Mouse (Mus musculus) MEL (cell line): ENCODE data around the gene Tmem145.

Experiments
- CHD2 ChIP-seq: IDR thresholded peaks from 2 replicates; pipeline ENCODE4 v1.6.1; 2011; ENCODE audit warnings: low read length, improper control_type of control experiment
- CTCF ChIP-seq, 3 experiments: IDR thresholded peaks in 2 of 3; conservative IDR thresholded peaks in 1 of 3; 2 replicates each; pipeline ENCODE4 v1.5.1; 2011 to 2012; ENCODE audit warnings: low read length in 3 of 3, low read depth in 2 of 3, mild to moderate bottlenecking in 2 of 3, improper control_type of control experiment in 1 of 3, inconsistent platforms in 1 of 3, mixed read lengths in 1 of 3, moderate library complexity in 1 of 3; ENCODE audit not compliant: control insufficient read depth in 1 of 3, insufficient read depth in 1 of 3, poor library complexity in 1 of 3, severe bottlenecking in 1 of 3
- ELF1 ChIP-seq: IDR thresholded peaks from 2 replicates; pipeline ENCODE4 v1.6.1; 2014; ENCODE audit warnings: low read depth, mild to moderate bottlenecking, inconsistent platforms, low read length, improper control_type of control experiment, moderate library complexity
- GABPA ChIP-seq: IDR thresholded peaks from 2 replicates; pipeline ENCODE4 v1.6.1; 2012; ENCODE audit warnings: low read depth, mild to moderate bottlenecking, inconsistent platforms, low read length, improper control_type of control experiment, moderate library complexity
- HCFC1 ChIP-seq: IDR thresholded peaks from 2 replicates; pipeline ENCODE4 v1.6.1; 2012; ENCODE audit warnings: low read depth, mild to moderate bottlenecking, inconsistent platforms, low read length, improper control_type of control experiment, moderate library complexity
- KAT2A ChIP-seq: conservative IDR thresholded peaks from 2 replicates; pipeline ENCODE4 v1.6.1; 2012; ENCODE audit warnings: low read depth, low read length, improper control_type of control experiment, inconsistent platforms
- MAFK ChIP-seq: IDR thresholded peaks from 2 replicates; pipeline ENCODE4 v1.6.1; 2011; ENCODE audit warnings: low read depth, mild to moderate bottlenecking, low read length, improper control_type of control experiment, borderline replicate concordance
- MEF2A ChIP-seq: IDR thresholded peaks from 2 replicates; pipeline ENCODE4 v1.6.1; 2014; ENCODE audit warnings: low read depth, mild to moderate bottlenecking, inconsistent platforms, low read length, improper control_type of control experiment; ENCODE audit not compliant: poor library complexity, insufficient replicate concordance, severe bottlenecking; ENCODE audit errors: extremely low read depth
- MXI1 ChIP-seq: IDR thresholded peaks from 2 replicates; pipeline ENCODE4 v1.6.1; 2011; ENCODE audit warnings: mild to moderate bottlenecking, low read depth, low read length, improper control_type of control experiment
- POLR2A ChIP-seq, 2 experiments: IDR thresholded peaks; 2 replicates each; pipeline ENCODE4 v1.6.1; 2011 to 2012; ENCODE audit warnings: low read length in 2 of 2, mild to moderate bottlenecking in 2 of 2, control low read depth in 1 of 2, improper control_type of control experiment in 1 of 2, low read depth in 1 of 2, moderate library complexity in 1 of 2; ENCODE audit not compliant: control insufficient read depth in 1 of 2, insufficient read depth in 1 of 2, poor library complexity in 1 of 2
- TBP ChIP-seq: IDR thresholded peaks from 2 replicates; pipeline ENCODE4 v1.8.0; 2011; ENCODE audit warnings: low read depth, low read length, improper control_type of control experiment
- UBTF ChIP-seq: IDR thresholded peaks from 2 replicates; pipeline ENCODE4 v1.6.1; 2012; ENCODE audit warnings: low read depth, mild to moderate bottlenecking, inconsistent platforms, low read length, improper control_type of control experiment, moderate library complexity, borderline replicate concordance; ENCODE audit not compliant: insufficient read depth
- USF1 ChIP-seq: IDR thresholded peaks from 2 replicates; pipeline ENCODE4 v1.6.1; 2014; ENCODE audit warnings: low read depth, mild to moderate bottlenecking, inconsistent platforms, low read length, improper control_type of control experiment, moderate library complexity
- ZC3H11A ChIP-seq: IDR thresholded peaks from 2 replicates; pipeline ENCODE4 v1.6.1; 2012; ENCODE audit warnings: low read depth, mild to moderate bottlenecking, inconsistent platforms, low read length, improper control_type of control experiment

DNA sequence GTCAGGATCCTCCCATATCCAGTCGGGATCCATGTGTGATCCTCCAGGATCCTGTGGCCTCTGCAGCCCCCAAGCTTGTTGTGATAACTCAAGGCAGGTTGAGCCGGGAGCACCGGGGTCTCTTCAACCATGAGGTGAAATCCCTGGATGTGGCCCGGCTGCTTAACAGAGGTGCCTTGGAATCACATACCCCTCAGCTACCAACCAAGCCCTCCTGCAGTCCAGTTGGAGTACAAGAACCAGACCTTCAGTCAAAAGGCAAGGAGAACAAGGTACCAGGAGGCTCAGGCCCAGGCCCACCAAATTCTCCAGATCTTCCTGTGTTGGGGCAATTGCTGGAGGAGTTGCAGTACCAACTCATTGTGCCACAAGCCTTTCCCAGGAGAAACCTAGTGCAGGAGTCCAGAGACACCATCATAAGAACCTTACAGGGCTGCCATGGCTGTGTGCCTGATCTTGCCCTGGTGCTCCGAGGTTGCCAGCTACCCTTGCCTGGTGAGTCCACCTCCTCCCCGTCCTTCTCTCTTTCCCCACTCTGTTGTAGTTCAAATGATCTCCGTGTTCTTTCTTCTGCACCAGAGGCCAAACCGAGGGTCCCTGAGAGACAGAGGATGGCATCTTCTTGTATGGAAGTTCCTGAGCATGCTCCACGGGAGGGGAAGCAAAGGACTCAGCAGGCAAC, 2.8 kb upstream of the Tmem145 start:
- TF ChIP-seq TBP (no peak), CTCF (IDR thresholded peaks at IDR 0.05 in 2 of 3, conservative IDR thresholded peaks at IDR 0.05 in 1 of 3; ENCODE audit: control insufficient read depth in 1 of 3, insufficient read depth in 1 of 3, low read depth in 2 of 3, low read length in 3 of 3, poor library complexity in 1 of 3, severe bottlenecking in 1 of 3) (no peak), UBTF (no peak), KAT2A (no peak), GABPA (no peak), MXI1 (no peak), MAFK (no peak), ELF1 (no peak), ZC3H11A (no peak), USF1 (no peak), HCFC1 (no peak), CHD2 (no peak), POLR2A (IDR thresholded peaks at IDR 0.05; ENCODE audit: control insufficient read depth in 1 of 2, insufficient read depth in 1 of 2, low read depth in 1 of 2, low read length in 2 of 2, poor library complexity in 1 of 2) (no peak), MEF2A (no peak)
